Mouse (Mus musculus) v-Abl transformed pro-B cells (cell line): ENCODE measurements at regions not wholly inside any gene's neighbourhood (a gene's known extent, or its start where the extent isn't known, plus 50 kb on each side); places are given as distances from the start of the nearest gene placed in this dataset.
"Not testable (repeated sequence)": the region's sequence is repeated elsewhere in the genome, so short reads cannot be mapped to it uniquely, and the experiment has no call there.

Source experiments
- in situ Hi-C, 2 experiments: fragments of 400-800 bp; cut with MboI; formaldehyde crosslinking; loops; one replicate each; pipeline ENCODE4 v1.15.1; 2025; ENCODE audit not compliant: unreplicated experiment in 2 of 2

GRCm38 (mm10) chr10:54858075-54858474 lies 781.7 kb upstream of the Man1a start:
- in situ Hi-C loops, result no loop called here

DNA sequence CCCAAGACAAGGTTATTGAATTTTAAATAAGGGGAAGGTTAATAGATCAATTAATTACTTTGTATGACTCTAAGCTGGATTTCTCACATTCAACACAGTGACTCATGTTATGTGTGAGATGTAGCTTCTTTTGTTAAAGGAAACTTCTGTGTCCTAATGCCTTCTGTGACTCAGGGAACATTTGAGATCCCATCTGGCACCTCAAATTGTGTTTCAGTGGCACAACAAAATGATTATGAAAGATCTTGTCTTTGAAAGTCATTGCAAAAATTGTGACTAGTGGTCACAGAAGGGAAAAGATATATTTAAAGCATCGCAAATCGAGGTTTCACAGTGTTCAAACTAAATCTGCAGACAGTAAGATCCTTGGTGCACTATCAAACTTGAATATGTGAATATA lies 765.2 kb upstream of the Man1a start:
- in situ Hi-C loops, result no loop called here

DNA sequence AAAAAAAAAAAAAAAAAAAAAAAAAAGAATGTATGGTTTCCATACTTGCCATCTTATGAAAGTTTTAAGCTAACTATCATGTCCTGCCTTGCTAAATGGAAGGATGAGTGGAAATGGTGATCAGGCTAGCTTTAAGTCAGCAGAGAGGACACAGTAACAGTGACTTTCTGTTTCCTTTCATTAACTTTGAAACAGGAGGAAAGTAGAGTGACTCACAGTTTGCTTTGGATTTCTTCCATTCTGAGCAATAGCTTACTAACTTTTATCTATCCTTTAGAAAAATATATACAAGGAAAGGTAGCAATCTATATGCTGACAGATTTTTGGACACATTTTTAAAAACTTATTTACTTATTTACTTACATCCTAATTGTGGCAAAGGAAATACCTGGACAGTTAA lies 762.6 kb upstream of the Man1a start:
- in situ Hi-C loops, result no loop called here

DNA sequence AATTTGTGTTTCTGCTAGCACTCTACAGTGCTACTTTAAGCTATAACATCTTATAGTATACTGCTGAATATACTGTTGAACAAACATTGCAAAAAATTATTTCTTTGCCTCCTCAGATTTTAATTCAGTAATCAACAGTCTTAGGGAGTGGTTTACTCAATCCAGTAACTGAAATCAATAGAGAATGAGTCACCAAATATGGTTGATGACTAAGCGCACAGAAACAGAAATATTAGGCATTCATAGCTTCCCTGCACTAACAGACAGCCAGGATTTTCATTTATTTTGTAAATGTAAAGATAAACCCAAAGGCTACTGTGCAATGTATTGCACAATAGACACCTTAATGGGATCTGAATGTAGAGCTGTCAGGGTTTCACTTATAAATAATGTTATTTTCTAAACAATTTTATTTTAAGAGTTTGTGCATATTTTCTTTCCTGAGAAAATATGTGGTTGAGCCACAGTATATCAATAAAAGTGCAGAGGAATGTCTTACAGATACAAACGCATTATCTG lies 738.3 kb upstream of the Man1a start:
- in situ Hi-C loops, result loop anchor here in 1 of 2 experiments (25.0 kb wide), 1 partner anchor 727 kb away; the partner anchor contains the start of gene Man1a

DNA sequence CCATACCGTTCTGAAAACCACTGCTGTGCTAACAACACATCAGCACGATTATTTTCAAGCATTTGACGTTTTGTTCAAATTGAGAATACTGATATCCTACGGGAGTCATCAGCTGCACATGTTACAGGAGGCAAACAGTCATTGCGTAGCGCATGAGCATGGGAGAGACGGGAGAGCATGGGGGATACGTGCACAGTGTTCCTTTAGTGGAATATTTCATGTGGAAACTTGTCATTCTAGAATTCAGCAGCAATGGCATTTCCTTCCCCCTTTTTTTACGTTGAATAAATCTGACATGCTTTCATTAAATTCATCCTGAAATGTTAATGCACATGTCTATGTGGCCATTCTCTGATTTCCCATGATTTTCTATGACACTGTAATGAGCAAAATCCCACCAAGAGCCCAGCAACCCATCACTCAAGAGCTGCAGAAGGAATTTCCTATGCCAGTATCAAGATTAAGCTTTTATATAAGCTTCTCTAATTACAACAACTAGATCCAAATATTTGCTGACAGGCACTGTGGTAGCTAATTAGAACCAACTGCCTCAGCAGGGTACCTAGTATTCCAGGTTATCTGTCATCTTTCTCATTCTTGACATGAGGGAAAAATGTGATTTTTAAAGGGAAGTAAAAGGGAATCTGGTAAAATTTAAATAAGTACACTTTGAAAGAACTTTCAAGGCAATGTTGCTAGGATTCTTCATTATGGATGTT lies 723.2 kb upstream of the Man1a start:
- in situ Hi-C loops, result loop anchor here in 1 of 2 experiments (25.0 kb wide), 1 partner anchor 712 kb away; the partner anchor contains the start of gene Man1a

GRCm38 (mm10) chr10:54797306-54797705 lies 720.9 kb upstream of the Man1a start:
- in situ Hi-C loops, result no loop called here

DNA sequence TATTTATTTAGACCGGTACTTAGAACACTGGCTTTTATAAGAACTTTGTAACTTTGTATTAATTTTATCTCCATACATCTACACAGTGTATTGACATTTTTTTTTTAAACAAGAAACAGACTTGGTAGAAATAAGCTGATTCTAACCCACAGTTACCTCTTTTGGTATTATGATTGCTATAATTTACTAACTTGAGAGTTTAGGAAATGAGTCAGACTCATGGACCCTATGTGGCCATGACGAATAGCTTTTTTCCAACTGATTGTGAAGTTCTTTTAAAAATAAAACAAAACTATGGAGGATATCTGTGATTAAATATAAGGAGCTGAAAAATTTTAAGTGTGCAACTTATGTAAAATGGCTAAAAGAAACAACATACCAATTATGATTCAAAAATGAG lies 684.7 kb upstream of the Man1a start:
- in situ Hi-C loops, result no loop called here

GRCm38 (mm10) chr10:54749239-54749638 lies 672.8 kb upstream of the Man1a start:
- in situ Hi-C loops, result no loop called here

- in situ Hi-C loops, result no loop called here
These were observed 660.7 kb upstream of the Man1a start for GRCm38 (mm10) chr10:54737108-54737507.

DNA sequence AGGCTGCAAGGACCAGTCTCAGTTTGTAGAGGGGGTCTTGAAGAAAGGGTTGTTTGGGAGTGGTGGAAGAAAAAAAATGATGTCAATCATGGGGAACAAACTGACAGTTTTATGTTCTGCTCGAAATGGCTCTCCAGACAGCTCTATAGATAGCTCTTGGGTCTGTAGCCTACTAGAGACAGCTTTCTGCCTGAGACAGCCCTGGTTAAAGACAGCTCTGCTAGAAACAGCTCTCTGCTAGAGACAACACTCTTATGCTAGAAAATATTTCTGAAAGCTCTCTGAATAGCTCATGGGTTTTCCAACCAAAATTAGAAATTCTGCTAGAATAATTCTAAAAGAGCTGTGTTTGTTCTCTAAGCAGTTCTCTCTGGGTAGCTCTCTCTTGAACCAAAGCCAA lies 636.3 kb upstream of the Man1a start:
- in situ Hi-C loops, result no loop called here

GRCm38 (mm10) chr10:54667791-54668190 lies 591.4 kb upstream of the Man1a start:
- in situ Hi-C loops, result not testable (repeated sequence)
